Mouse (Mus musculus) activated CD4-positive, CD25-positive, alpha-beta regulatory T cell, adult 4 months (primary cell): Measurements from ENCODE around the gene Ccnk. TPM values are rescaled to one million over a fixed set of nuclear protein-coding genes. Genes with fewer than 3 reads are reported as not detected.

Experiments
- ATAC-seq: one replicate; pipeline ENCODE4 v1.8.0; 2017
- polyA plus RNA-seq, 2 experiments: library from polyadenylated mRNA; unstranded; fragments of 100-300 nt; shearing (Covaris generic); gene quantifications; one replicate each; pipeline ENCODE4 v1.2.1; 2017

Gene Ccnk
- polyA plus RNA-seq, 2 experiments from 2014 or later, result 4.7 to 6.6 TPM

- ATAC-seq, result no peak
These were observed 46.4 kb downstream of the Ccnk start for GRCm38 (mm10) chr12:108225781-108226180.

GRCm38 (mm10) chr12:108226216-108226615 is 46.8 kb downstream of the Ccnk start:
- ATAC-seq, result no peak

GRCm38 (mm10) chr12:108226941-108227340 is 47.6 kb downstream of the Ccnk start:
- ATAC-seq, result no peak

- ATAC-seq, result no peak
These were observed 48.1 kb downstream of the Ccnk start for GRCm38 (mm10) chr12:108227527-108227926.

- ATAC-seq, result no peak
These were observed 50.7 kb downstream of the Ccnk start for GRCm38 (mm10) chr12:108230077-108230476.

GRCm38 (mm10) chr12:108230821-108231794 is 51.7 kb downstream of the Ccnk start:
- ATAC-seq, result no peak

- ATAC-seq, result no peak
These were observed 52.5 kb downstream of the Ccnk start for GRCm38 (mm10) chr12:108231901-108232300.

GRCm38 (mm10) chr12:108233736-108234135 is 54.4 kb downstream of the Ccnk start:
- ATAC-seq, result no peak

GRCm38 (mm10) chr12:108234832-108235602 is 55.6 kb downstream of the Ccnk start:
- no peak for ATAC-seq

- no peak for ATAC-seq
These were observed 56.7 kb downstream of the Ccnk start for GRCm38 (mm10) chr12:108235976-108236555.

- ATAC-seq, result no peak
These were observed 58.1 kb downstream of the Ccnk start for GRCm38 (mm10) chr12:108237300-108238006.

GRCm38 (mm10) chr12:108238395-108239035 is 59.1 kb downstream of the Ccnk start:
- ATAC-seq, result no peak

- ATAC-seq, result no peak
These were observed 60.1 kb downstream of the Ccnk start for GRCm38 (mm10) chr12:108239441-108239840.

GRCm38 (mm10) chr12:108240401-108240890 is 61.1 kb downstream of the Ccnk start:
- no peak for ATAC-seq

- ATAC-seq, result no peak
These were observed 61.7 kb downstream of the Ccnk start for GRCm38 (mm10) chr12:108240953-108241588.

- ATAC-seq, result no peak
These were observed 62.2 kb downstream of the Ccnk start for GRCm38 (mm10) chr12:108241626-108242025.

GRCm38 (mm10) chr12:108242243-108242745 is 62.9 kb downstream of the Ccnk start:
- no peak for ATAC-seq

- no peak for ATAC-seq
These were observed 65.4 kb downstream of the Ccnk start for GRCm38 (mm10) chr12:108244778-108245177.

GRCm38 (mm10) chr12:108245579-108245978 is 66.2 kb downstream of the Ccnk start:
- no peak for ATAC-seq

- ATAC-seq, result no peak
These were observed 67.6 kb downstream of the Ccnk start for GRCm38 (mm10) chr12:108246759-108247500.
